ENCODE assay signal across 9 mouse cellular contexts in the genomic region with DNA sequence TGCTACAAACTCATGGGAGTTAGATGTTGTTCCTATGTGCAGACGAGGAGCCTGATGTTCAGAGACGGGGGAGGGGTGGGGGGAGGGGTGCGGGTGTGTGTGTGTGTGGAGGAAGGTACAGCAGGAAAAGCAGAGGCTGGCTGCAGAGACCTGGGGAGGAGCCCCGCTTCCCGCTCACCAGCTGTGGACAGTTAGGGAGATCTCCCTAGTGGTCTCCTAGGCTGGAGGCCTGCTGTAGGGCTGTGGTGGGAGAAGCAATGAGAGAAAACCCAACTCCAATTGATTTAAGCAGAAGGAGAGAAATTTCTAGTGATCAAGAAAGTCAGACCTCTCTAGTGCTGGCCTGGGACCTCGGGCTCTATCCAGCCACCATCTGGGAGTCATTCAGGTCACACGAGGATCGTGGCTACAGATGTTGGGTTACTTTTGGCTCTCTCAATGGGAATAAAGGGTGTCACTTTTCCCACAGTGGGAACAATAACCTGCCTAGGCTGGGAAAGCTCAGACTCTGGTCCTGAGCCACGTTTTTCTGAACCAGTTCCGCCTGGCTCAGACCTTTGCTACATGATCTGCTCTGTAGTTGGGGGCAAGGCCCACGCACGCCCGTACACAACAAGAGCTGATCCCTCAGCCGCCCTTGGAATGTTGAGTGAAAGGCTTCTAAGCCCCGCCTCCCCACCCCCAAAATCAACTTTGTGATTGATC. TPM values are rescaled to one million over a fixed set of nuclear protein-coding genes. Genes with fewer than 3 reads are reported as not detected.
DNase-seq lines count a peak whose midpoint lies in the region; ATAC-seq lines count a peak whose summit lies in the region.
"Had no signal": no experiment of that assay in that cellular context is flagged by ENCODE, and none has a peak within 500 bp of the region (broad histone marks: within the 10 kb centered on the region; RNA-seq: fewer than 3 reads in every experiment).

No protein-coding gene starts in this region.

- H3K36me3 ChIP-seq in heart, embryonic 13.5 days, result no peaks in the 10 kb centered on the region
- no peaks in the 10 kb centered on the region for H3K36me3 ChIP-seq in liver, embryonic 11.5 days (ENCODE audit: control insufficient read depth, insufficient read depth, low read length)

- no peak for DNase-seq in heart, postnatal 36 days
- DNase-seq in gastrocnemius, postnatal 14 days, result peak; percentile 58
- DNase-seq in liver, embryonic 11.5 days (ENCODE audit: low spot score), result no peak
- DNase-seq in retina, embryonic 14.5 days (ENCODE audit: low spot score), result no peak
- DNase-seq in layer of hippocampus, adult 9-11 months, result no peak
- no peak for DNase-seq in thymus, adult 18-20 months

- H3K4me2 ChIP-seq in heart, embryonic 13.5 days, result no peak overlapping the region
- no peak overlapping the region for H3K4me2 ChIP-seq in liver, embryonic 11.5 days

- H3K4me3 ChIP-seq in heart, embryonic 13.5 days, result no peak overlapping the region
- H3K4me3 ChIP-seq in brown adipose tissue, adult 24 weeks (ENCODE audit: insufficient read depth, low read depth, low read length), result no peak overlapping the region
- no peak overlapping the region for H3K4me3 ChIP-seq in liver, embryonic 11.5 days (ENCODE audit: low read depth, low read length)

- H3K4me1 ChIP-seq in heart, embryonic 13.5 days, result peaks cover 22% of the 10 kb centered on the region
- peaks cover 9% of the 10 kb centered on the region for H3K4me1 ChIP-seq in brown adipose tissue, adult 24 weeks (ENCODE audit: control insufficient read depth, insufficient read depth, insufficient read length, low read length)
- no peaks in the 10 kb centered on the region for H3K4me1 ChIP-seq in liver, embryonic 11.5 days (replicated peaks; ENCODE audit: control insufficient read depth, insufficient read depth, low read length)

- 48% methylated on average over 15 of the region's 15 CpGs for WGBS in heart, embryonic 13.5 days
- WGBS in liver, embryonic 11.5 days, result 44% methylated on average over 15 of the region's 15 CpGs

- intact Hi-C loops in heart, postnatal 36 days (cut with DNase I), result loop anchor here (5.0 kb wide), 1 partner anchor 577 kb away; a partner anchor contains a TSS
- intact Hi-C loops in gastrocnemius, postnatal 14 days (cut with DNase I; ENCODE audit: low total_unique reads), result loop anchor here (5.0 kb wide), 2 partner anchors 242 to 397 kb away; no protein-coding TSS in a partner anchor

- H3K9me3 ChIP-seq in heart, embryonic 13.5 days, result no peaks in the 10 kb centered on the region
- H3K9me3 ChIP-seq in liver, embryonic 11.5 days (ENCODE audit: control insufficient read depth, low read length), result no peaks in the 10 kb centered on the region

- H3K27me3 ChIP-seq in heart, embryonic 13.5 days (replicated peaks), result no peaks in the 10 kb centered on the region
- H3K27me3 ChIP-seq in liver, embryonic 11.5 days (replicated peaks; ENCODE audit: control insufficient read depth, insufficient read depth, low read length), result 0 out of 2 replicates have a peak, but pooled peaks cover 2% of the 10 kb centered on the region

- H3K9ac ChIP-seq in heart, embryonic 13.5 days, result no peak overlapping the region
- H3K9ac ChIP-seq in liver, embryonic 11.5 days (ENCODE audit: low read depth, low read length), result no peak overlapping the region

- ATAC-seq in heart, embryonic 13.5 days (ENCODE audit: extremely low read depth, insufficient number of reproducible peaks, low FRiP score, low TSS enrichment), result no peak
- ATAC-seq in liver, embryonic 11.5 days (replicated peaks; ENCODE audit: low FRiP score), result peak; percentile 39; the same call in 1 of the 2 replicates

- H3K27ac ChIP-seq in heart, embryonic 13.5 days (replicated peaks), result 0 out of 2 replicates have a peak overlapping the region, but pooled peaks have one; percentile 12
- H3K27ac ChIP-seq in brown adipose tissue, adult 24 weeks (replicated peaks; ENCODE audit: low read depth, low read length), result peak overlapping the region; percentile 67
- H3K27ac ChIP-seq in liver, embryonic 11.5 days (ENCODE audit: low read depth, low read length), result 0 out of 2 replicates have a peak overlapping the region, but pooled peaks have one; percentile 33
- H3K27ac ChIP-seq: macrophage had no signal

RNA-seq across cellular contexts. Expression of a gene that starts 36.8 kb away (rescaled TPM):
- polyA plus RNA-seq in heart, embryonic 13.5 days (2015; fragmentation: Nextera tagmentation; extraction: Ambion mirVana), result 0.62 and 5.1 TPM in 2 replicates
- total RNA-seq in heart, postnatal 36 days (2021), result not detected
- polyA plus RNA-seq in brown adipose tissue, adult 24 weeks (2012; ENCODE audit: insufficient read depth, insufficient read length, missing spikeins), result 1.1 TPM in 1 of 2 replicates, not detected in the other
- total RNA-seq in gastrocnemius, postnatal 14 days (2021), result not detected
- 130 and 157 TPM in 2 replicates for polyA plus RNA-seq in liver, embryonic 11.5 days (2014; fragmentation: Nextera tagmentation; extraction: Ambion mirVana)
- polyA plus RNA-seq: macrophage had no signal

Comparison
In these comparisons a context has a peak if more than half of its experiments do, and no peak if none do; other contexts are left out.
1. H3K27ac ChIP-seq: peak in every context shown above with its lines; median percentile 67 in brown adipose tissue, adult 24 weeks; 33 in liver, embryonic 11.5 days; 12 in heart, embryonic 13.5 days.
2. RNA of a gene that starts 36.8 kb away (polyA plus RNA-seq): 130 to 157 TPM in liver, embryonic 11.5 days; 1.1 TPM in brown adipose tissue, adult 24 weeks and 0.62 to 5.1 TPM in heart, embryonic 13.5 days; every median in the first group is over 10 times any median in the second.